Mouse (Mus musculus): Measurements from ENCODE around the gene Pitpnc1.

The Pitpnc1 gene

GRCm38 (mm10) chr11:107405606-107406333, 64.7 kb downstream of the Pitpnc1 start:
- DNase-seq = no peak

DNA sequence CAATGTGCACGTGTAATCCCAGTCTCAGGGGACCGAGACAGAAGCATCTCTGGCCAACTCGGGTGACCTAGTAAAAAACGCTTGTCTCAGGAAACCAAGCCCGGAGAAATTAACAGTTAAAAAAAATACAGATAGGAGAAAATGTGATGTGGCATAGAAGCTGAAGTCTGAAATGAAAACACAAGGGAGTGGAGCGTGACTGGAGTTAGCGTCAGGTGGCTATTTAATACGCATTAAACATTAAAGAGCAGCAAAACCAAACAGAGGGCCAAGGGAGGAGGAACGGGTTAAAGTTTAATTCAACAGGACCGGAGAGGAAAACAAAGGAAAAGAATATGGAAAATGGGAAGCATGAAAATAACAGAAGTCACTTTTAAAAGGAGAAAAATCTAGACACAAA, 67.2 kb downstream of the Pitpnc1 start:
- no peak for DNase-seq

DNA sequence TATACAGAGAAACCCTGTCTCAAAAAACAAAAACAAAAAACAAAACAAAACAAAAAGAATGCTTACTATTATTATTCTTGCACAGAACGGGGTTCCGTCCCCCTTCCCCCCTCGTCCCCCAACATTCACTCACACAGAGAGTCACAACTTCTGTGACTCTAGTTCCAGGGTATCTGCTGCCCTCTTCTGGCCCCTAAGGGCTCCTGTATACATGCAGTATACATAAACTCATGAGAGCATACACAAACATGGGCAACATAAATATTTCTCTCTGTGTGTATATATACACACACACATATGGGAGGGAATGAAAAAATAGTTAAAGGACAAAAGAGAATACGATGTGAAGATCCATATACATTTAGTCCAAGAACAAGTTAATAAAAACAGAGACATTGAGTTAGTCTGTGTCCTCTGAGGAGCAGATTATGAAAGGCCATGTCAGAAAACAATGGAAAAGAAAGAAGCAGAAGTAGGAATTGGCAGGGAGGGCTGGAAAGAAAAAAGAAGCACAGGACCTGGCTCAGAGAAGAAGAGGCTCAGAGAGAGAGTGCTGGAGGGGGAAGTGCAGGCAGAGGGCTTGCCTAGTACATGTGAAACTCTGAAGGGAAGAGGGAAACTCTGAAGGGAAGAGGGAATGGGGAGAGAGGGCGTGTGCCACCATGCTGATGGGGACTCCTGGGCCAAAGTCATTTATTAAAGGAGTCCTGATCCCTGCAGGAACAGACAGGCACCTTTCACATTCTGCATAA, 68.5 kb downstream of the Pitpnc1 start:
- DNase-seq = no peak

DNA sequence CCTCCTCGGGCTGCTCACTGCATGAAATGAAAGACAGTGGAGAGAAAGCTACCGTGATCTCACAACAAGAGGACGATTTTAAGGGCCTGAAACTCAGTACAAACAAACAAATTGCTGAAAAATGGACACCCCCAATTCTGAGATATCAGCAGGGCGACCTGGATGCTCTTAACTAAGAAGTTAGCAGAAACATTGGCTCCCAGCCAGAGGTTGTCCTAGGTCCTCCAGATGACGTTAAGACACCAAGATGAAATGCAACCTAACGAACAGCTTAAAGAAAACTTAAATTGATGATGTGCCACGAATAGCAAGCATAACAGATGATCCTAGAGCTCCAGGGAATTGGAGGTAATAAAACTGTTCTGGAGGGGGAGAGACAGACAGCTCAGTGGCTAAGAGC, 69.7 kb downstream of the Pitpnc1 start:
- no peak for DNase-seq

GRCm38 (mm10) chr11:107400005-107400404, 70.5 kb downstream of the Pitpnc1 start:
- DNase-seq = no peak

- no peak for DNase-seq
These were observed 73.0 kb downstream of the Pitpnc1 start for GRCm38 (mm10) chr11:107397326-107397998.

DNA sequence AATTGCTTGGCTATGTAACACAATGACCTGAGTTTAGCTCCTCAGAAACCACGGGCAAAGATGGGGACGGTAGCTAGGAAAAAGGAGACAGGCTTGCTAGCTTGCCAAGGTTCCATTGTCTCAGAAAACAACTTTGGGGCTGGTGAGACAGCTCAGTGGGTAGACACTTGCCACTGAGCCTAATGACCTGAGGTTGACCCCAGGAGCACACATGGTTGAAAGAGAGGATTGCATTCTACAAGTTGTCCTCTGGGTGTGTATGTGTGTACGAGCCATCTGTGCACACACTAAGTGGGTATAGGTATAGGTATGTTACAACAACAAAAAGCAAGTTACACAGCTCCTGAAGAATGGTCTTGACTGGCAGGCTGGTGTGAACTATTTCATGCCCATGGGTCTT, 76.3 kb downstream of the Pitpnc1 start:
- no peak for DNase-seq

DNA sequence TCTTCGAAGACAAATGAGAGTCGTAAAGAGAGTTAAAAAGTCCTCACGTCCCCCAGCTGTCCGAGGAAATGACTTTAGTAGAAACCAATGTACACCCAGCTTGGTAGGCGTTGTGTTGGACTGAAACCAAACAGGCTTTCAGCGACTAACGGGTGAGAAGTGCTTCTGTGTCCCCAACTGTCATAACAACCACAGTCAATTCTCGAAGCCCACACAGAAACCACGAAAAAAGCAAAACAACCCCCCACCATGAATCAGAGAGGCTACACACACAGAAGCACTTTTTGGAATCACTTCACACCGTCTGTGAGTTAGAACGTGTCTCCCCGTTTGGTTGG, 76.7 kb downstream of the Pitpnc1 start:
- no peak for DNase-seq

DNA sequence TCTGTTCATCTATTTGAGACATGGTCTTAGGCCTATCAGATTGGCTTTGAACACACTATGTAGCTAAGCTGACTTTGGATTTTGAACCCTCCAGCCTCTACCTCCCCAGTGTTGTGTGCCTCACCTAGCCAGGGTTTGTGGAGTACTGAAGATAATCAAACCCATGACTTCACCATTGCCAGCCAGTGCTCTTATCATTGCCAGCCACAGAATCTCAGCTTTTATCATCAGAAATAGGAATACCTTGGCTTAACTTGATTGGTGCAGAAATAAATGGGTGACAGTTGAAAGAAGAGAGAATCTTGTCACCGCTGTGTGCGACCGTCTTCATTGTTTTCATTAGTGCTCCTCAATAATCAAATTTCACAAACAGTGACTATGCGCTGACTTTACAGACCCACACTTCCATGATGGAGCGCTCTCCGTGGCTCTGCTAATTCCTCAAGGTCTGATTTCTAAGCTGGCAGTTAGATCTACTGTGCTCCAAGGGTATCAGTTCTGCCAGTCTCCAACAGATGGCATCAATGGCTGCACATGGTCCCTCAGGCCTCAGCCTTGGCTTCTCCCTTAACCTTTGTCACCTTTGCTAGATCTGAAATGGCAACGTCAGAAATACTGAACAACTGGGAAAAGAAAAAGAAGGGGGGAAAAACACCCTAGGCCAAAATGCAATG, 77.2 kb downstream of the Pitpnc1 start:
- peak; percentile 20 to 53 for DNase-seq

DNA sequence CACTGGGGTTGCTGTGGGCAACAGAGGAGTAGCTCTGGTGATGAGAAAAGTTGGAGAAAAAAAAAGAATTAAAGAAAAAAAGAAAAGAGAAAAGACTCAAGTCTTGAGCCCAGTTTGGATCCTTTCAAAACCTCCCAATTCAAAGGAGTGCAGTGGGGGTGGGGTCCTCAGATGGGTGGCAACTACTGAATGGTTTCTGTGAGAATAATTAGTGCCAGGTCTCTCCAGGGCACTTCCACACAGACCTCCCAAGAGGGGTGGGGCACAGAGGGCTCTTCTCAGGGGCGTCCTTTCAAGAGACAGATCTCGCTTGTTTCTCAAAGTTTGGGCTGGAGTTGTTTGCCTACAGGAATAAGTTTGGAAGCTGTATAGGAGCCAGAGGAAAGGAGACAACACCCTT, 80.0 kb downstream of the Pitpnc1 start:
- DNase-seq = no peak

- no peak for DNase-seq
These were observed 80.5 kb downstream of the Pitpnc1 start for GRCm38 (mm10) chr11:107390001-107390400.

- no peak for DNase-seq
These were observed 84.0 kb downstream of the Pitpnc1 start for GRCm38 (mm10) chr11:107386481-107386880.

DNA sequence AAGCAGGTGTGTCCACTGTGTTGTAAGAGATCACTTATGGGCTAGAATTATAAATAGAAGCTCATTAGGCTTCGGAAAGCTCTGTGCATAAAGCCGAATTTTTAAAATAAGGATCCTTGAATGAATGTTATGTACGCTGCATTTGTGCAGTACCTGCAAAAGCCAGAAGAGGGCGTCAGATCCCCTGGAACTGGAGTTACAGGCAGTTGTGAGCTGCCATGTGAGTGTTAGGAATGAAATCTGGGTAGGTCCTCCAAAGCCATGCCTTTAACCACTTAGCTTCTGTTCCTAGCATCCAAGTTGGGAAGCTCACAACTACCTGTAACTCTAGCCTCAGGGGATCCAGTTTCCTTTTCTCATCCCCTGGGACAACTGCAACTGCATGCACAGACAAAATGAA, 85.2 kb downstream of the Pitpnc1 start:
- peak; percentile 24 to 52 for DNase-seq

DNA sequence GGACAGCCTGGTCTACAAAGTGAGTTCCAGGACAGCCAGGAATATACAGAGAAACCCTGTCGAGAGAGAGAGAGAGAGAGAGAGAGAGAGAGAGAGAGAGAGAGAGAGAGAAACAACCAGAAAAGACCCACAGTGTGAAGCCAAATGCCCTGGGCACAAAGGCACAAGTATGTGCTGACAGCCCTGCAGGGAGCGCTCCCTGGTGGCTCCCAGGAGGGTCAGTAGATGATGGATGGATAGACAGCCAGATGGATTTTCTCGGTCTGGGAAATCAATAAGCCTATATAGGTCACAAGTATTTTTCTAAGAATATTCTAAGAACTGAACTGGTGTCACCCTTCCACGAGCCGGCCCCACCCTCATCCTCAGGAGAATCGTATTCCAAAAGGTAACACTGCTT, 86.5 kb downstream of the Pitpnc1 start:
- DNase-seq = no peak

GRCm38 (mm10) chr11:107379965-107380364, 90.5 kb downstream of the Pitpnc1 start:
- DNase-seq = no peak

- DNase-seq = no peak
These were observed 91.2 kb downstream of the Pitpnc1 start for GRCm38 (mm10) chr11:107379089-107379845.

DNA sequence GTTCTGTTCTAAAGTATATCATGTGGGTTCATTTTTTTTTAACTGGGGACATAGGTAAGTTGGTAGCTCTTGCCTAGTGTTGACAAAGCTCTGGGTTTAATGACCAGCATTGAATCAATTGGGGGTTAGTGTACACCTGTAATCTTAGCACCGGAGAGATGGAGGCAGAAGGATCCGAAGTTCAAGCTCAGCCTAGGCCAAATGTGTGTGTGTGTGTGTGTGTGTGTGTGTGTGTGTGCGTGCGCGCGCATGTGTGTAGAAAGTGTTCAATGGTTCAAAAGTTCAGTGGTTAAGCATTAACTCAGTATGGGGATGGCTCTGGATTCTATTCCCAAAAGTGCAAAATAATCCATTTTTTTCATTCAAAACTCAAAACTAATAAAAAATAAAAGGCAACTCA, 93.2 kb downstream of the Pitpnc1 start:
- no peak for DNase-seq

DNA sequence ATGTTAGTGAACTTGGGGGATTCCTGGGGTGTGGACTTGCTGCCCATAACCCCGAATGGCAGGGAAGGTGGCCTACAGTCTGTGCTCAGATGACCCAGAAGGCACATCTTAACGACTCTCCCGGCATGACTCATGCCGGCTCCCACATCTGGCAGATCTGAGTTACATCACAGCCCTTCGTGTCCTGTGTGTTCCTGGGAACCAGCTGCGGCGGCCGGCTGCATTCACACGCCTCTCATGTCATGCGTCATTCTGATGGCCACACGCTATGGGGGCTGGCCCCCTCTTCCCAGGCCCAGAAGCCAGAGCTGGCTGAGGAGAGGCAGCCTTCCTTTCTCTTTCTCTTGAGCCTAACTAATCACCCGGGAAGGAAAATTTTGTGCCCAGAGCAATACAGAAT, 94.2 kb downstream of the Pitpnc1 start:
- DNase-seq = no peak

GRCm38 (mm10) chr11:107375816-107376215, 94.7 kb downstream of the Pitpnc1 start:
- DNase-seq = no peak

DNA sequence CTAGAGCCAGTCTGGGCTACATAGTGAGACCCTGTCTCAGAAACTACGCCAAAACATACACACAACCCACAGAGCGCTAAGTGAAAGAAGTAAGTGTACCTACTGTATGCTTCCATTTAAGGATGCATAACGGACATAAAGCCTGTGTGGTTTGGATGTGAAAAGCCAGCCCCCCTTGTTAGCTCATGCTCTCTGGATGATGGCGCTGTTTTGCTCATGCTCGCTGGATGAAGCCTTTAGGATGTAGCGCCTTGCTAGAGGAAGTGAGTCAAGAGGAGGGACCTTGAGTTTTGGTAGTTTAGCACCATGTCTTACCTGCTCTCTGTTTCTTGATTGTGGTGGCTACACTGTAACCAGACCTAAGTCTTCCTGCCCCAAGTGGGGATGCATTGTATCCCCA, 96.9 kb downstream of the Pitpnc1 start:
- DNase-seq = no peak

DNA sequence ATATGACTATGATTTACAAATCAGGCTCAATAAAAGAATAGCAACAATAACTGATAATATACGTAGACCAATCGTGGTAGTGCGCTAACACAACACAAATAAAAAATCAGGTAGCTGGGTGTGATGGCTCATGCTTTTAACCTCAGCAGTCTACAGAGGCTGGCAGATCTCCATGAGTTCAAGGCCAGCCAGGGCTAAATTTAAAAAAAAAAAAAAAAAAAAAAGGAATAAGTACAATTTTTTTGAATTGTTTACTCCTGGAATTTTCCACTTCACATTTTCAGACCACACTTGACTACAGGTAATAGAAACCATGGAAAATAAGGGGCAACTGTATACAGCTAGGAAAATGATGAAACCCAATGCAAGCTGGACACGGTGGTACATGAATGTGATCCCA, 97.3 kb downstream of the Pitpnc1 start:
- DNase-seq = no peak

- no peak for DNase-seq
These were observed 97.8 kb downstream of the Pitpnc1 start for GRCm38 (mm10) chr11:107372688-107373087.

DNA sequence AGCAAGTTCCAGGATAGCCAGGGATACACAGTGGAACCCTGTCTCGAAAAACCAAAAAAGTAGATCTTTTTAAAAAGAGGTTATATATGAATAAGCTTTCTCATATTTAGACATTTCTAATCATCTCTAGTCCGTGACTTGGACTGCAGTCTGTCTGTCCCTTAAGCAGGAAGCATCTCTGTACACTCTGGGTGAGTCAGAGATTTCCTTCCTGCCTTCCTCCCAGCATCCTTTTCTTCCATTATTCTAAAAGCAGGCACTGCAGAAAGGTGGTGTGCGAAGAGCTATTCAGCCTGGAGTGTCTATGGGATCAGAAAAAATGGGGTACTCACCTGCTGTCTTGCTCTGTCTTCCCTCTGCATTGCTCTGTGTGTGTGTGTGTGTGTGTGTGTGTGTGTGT, 100.0 kb downstream of the Pitpnc1 start:
- no peak for DNase-seq

Data from spleen, adult 18-20 months (tissue).